Mouse (Mus musculus) brain, embryonic 14.5 days (tissue): ENCODE measurements around the gene Znhit6. TPM values are rescaled to one million over a fixed set of nuclear protein-coding genes. Genes with fewer than 3 reads are reported as not detected.

Source experiments
- DNase-seq: peaks from one replicate; pipeline ENCODE4 v3.0.0-alpha.2; 2011; ENCODE audit warnings: low read depth
- CTCF ChIP-seq: fragments of 200-500 bp; IDR thresholded peaks from 2 replicates; pipeline ENCODE4 v1.5.1; 2012; ENCODE audit warnings: inconsistent platforms, mild to moderate bottlenecking, moderate library complexity, borderline replicate concordance; ENCODE audit not compliant: insufficient read depth, insufficient read length; ENCODE audit errors: extremely low read depth
- POLR2A ChIP-seq: fragments of 200-500 bp; IDR thresholded peaks from 2 replicates; pipeline ENCODE4 v1.6.1; 2012; ENCODE audit warnings: mild to moderate bottlenecking, inconsistent platforms, borderline replicate concordance; ENCODE audit not compliant: poor library complexity, insufficient read depth, insufficient read length, severe bottlenecking; ENCODE audit errors: extremely low read depth
- polyA plus RNA-seq: library from polyadenylated mRNA; depleted of rRNA; stranded (reverse); fragments of >200 nt; gene quantifications from 2 replicates; pipeline ENCODE4 v1.2.3, GENCODE M21; 2012

The Znhit6 gene
- polyA plus RNA-seq, 1 experiment = 20.9 TPM

- DNase-seq = no peak
- TF ChIP-seq CTCF (no peak), POLR2A (no peak)
These were observed 871 bp downstream of the Znhit6 start for GRCm38 (mm10) chr3:145576876-145577275.

GRCm38 (mm10) chr3:145583043-145583442 is 7.0 kb downstream of the Znhit6 start:
- TF ChIP-seq CTCF (no peak), POLR2A (no peak)
- no peak for DNase-seq

- peak; percentile 71 for DNase-seq
- TF ChIP-seq POLR2A (no peak), CTCF (no peak)
These were observed 7.7 kb downstream of the Znhit6 start for GRCm38 (mm10) chr3:145583522-145584200.

- DNase-seq = no peak
- TF ChIP-seq POLR2A (no peak), CTCF (no peak)
These were observed 14.6 kb downstream of the Znhit6 start for GRCm38 (mm10) chr3:145590562-145590961.

- no peak for DNase-seq
- no peak for TF ChIP-seq POLR2A
- TF ChIP-seq CTCF = no peak
These were observed 16.0 kb downstream of the Znhit6 start for GRCm38 (mm10) chr3:145591841-145592542.

GRCm38 (mm10) chr3:145595354-145595753 is 19.3 kb downstream of the Znhit6 start:
- no peak for TF ChIP-seq POLR2A
- TF ChIP-seq CTCF = no peak
- DNase-seq = no peak

- DNase-seq = no peak
- TF ChIP-seq CTCF = no peak
- TF ChIP-seq POLR2A = no peak
These were observed 23.1 kb downstream of the Znhit6 start for GRCm38 (mm10) chr3:145599059-145599458.

- no peak for DNase-seq
- TF ChIP-seq CTCF (no peak), POLR2A (no peak)
These were observed 24.8 kb downstream of the Znhit6 start for GRCm38 (mm10) chr3:145600801-145601200.

GRCm38 (mm10) chr3:145601345-145601744 is 25.3 kb downstream of the Znhit6 start:
- TF ChIP-seq CTCF = no peak
- no peak for TF ChIP-seq POLR2A
- DNase-seq = no peak

GRCm38 (mm10) chr3:145602410-145603206 is 26.6 kb downstream of the Znhit6 start:
- peak; percentile 58 for DNase-seq
- TF ChIP-seq POLR2A = no peak
- TF ChIP-seq CTCF = no peak

GRCm38 (mm10) chr3:145605437-145606123 is 29.6 kb downstream of the Znhit6 start:
- no peak for DNase-seq
- TF ChIP-seq CTCF (no peak), POLR2A (no peak)

GRCm38 (mm10) chr3:145608320-145608719 is 32.3 kb downstream of the Znhit6 start:
- DNase-seq = no peak
- TF ChIP-seq CTCF (no peak), POLR2A (no peak)
